Mouse (Mus musculus): Measurements from ENCODE around the gene Srcin1.

Gene Srcin1

DNA sequence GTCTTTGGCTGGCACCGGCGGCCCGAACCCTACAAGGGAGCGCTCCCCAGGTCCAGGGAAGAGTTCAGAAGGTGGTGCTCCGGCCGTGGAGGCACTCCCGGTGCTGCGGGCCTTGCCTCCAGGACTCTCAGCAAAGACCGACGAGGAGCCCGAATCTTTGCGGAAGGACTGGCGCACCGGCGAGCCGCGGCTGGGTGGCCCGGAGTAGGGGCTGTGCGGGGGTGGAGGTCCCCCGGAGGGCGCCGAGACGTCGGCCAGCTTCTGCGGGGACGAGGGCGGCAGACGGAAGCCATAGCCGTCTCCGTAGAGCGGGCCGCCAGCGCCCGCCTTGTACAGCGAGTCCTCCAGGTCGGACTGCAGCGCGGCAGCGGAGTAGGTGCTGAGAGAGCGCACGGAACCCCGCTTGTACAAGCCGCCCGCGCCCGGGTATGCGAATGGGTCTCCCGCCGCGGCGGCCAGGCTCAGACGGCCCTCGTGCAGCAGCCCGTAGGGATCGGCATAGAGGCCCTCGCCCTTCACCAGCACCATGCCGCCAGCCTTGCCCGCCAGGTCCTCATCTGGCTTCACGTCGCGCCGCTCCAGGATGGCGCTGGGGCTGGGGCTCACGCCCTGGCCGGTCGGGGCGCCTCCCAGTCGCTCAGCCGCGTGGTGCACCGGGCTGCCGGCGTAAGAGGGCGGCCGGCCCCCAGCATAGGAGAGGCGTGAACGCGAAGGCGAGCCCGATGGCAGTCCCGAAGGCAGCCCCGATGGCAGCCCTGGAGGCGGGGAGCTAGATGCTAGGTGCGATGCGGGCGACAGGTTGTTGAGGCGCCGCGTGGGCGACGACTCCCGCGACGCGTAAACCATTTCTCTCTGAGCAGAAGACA is 41.3 kb downstream of the Srcin1 start:
- DNase-seq (ENCODE audit: low read depth, low spot score): no peak

DNA sequence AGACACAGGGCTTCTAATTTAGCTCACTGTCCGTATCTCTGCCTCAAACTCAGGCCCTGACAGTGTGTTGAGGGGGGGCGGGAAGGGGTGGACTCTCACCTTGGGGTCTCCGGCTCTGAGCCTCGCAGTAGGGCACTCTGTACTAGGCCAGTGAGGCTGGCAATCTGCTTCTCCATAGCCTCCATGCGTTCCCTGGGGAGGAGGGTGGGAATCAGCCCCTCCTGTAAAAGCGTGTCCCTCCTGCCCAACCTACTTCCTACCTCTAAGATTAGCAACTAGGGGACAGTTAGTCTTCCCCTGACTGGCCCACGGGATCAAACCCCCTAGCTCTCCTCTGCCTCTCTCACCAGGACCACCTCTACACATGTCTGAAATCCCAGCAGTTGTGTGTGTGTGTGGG is 42.3 kb downstream of the Srcin1 start:
- no peak for DNase-seq (ENCODE audit: low read depth, low spot score)

DNA sequence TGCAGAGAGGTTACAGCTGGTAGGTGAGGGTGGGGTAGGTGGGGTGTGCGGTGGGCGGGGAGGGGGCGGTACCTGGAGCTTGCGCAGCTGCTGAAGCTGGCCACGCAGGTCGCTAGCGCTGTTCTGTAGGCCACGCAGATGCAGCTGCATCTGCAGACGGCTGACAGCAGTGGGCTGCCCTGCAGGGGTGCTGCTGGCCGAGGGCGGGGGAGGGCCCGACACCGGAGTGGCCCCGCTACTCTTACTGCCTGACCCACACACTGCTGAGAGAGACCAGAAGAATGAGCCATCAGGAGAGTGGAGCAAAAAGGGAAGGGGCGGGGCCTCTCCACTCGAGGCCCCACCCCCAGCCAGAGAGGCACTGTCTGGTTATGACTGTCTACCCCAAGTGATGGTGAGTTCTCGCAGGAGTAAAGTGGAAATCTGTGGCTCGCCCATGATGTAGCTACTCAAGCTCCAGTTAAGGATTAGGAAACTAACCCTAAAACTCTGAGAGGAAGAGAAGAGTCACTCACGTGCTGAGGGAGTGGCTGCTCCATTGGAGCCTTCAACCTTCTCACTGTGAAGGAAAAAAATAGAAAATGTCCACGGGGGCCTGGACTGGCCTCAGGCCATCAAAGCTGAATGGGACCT is 42.9 kb downstream of the Srcin1 start:
- DNase-seq (ENCODE audit: low read depth, low spot score): no peak

DNA sequence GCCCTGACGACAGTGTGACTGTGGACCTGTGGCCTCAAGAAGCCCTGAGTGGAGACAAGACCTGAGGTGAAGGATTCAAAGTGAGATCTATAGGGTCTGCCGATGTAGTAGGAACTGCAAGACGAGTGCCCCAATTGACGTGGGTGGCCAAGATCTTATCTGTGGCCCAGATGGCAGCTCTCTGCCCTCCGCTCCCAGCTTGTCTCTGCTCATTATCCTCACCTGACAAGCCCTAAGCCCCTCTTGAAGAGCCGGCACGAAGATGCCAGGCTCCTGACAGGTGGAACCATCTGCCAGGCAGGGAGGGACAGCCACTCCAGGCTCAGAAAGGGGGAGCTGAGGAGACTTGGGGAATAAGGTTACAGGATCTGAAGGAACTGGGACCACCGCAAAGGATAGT is 43.6 kb downstream of the Srcin1 start:
- DNase-seq (ENCODE audit: low read depth, low spot score): no peak

DNA sequence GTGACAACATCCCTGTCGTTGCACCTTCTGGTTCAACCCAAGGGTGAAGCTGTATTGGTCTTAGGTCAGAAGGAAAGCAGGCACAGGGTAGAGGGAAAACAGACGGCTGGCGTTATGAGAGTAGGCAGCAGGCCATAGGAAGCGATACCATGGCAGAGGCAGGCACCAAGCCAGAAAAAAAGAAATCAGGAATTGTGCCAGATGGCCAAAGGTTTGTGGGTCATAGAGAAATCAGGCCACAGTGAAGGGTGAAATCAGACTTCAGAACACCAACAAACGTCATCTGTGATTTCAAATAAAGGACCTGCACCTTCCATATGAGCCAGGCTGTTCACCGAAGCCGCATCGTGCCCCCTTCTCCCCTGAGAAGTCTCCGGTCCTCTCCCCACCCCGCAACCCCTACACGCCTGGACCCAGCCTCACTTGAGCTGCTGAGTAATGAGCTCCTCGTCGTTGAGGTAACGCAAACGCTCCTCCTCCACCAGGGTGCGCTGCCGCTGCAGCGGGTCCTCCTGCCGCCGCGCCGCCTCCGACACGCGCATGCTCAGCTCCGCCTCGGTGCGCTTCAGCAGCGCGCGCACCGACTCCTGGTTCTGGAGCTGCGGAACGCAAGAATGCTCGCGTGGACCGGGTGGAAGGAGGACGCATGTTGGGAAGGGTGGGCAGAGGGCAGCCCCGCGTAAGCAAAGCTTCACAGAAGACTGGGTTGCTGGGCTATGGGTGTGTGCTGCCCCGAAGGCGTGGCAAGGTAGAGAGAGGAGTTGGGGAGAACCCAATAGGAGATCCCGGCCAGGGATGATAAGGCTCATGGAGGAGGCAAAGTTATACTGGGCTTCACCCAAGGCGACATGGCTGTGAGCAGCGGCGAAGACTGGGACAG is 44.4 kb downstream of the Srcin1 start:
- DNase-seq (ENCODE audit: low read depth, low spot score): peak; percentile 34

DNA sequence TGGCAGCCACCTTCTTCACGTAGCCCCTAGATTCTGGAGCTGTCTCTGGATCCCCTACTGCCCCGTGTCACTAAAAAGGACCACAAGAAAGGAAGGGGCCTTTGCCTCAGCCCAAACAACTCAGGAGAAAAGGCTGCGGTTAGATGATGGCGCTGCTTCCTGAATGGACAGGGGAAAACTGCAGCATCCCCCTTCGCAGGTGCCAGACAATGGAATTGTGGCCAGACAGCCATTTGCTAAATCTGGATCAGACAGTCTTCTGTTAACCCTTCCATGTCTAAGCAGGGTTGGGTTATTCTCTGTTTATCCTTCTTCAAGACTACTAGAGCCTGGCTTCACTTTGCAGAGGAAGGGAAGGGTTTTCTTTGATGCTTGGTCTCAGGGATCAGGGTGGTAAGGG is 45.0 kb downstream of the Srcin1 start:
- no peak for DNase-seq (ENCODE audit: low read depth, low spot score)

DNA sequence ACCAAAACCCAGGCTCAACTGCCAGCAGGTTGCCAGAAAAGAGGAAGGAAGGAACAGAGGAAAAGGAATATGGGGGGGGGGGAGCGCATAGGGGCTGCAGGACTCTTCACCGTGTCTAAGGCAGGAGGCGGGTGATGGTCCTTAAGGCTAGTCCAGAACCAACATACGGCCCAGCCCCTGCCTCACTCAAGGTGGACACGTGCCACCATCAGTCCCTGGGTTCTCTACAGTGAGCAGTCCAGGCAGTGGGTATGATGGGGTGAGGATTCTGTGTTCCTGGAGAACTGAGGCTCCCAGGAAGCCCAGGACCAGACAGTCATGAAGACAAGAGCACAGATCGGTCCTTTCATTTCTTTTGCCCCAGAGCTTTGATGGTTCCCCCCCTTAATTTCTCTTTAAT is 45.9 kb downstream of the Srcin1 start:
- no peak for DNase-seq (ENCODE audit: low read depth, low spot score)

DNA sequence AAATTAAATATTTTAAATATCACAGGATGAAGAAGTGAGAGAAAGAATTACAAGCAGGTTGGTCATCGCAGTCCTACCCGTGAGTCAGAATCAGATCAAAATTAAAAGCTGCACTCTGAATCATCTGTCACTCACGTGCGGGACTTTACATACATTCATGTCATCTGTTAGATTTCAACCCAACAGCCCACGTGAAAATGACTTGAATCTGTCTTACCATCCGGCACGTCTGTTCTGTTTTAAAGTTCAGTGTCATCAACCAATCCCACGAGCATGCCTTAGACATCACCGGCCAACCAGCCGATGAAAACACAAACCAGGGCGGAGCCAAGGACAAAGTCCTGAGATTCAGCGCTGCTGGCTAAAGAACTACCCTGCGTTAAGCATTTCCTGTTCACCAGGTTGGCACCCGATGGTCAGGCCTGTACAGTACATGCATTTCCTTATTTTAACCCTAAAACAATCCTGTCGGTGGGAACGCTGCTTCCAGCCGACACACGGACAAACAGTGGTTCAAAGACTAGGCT is 47.6 kb downstream of the Srcin1 start:
- DNase-seq (ENCODE audit: low read depth, low spot score): no peak

DNA sequence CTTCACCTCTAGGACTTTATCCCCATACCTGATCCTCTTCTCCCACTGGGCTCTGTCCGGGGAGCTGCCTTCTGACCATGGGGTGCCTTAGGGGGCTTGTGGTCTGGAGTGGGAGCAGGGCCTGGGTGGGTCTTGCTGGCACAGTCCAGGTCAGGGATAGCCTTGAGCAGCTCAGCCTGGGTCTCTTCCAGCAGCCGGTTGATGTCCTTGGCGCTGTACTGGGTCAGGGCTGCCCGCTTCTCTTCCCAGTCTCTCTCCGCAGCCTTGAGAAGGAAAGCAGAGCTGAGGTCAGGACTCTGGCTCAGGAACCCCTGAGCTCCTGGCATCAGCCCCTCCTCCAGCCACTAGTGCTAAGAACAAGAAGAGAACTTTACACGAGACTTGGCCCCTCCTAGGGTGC is 50.7 kb downstream of the Srcin1 start:
- no peak for DNase-seq (ENCODE audit: low read depth, low spot score)

DNA sequence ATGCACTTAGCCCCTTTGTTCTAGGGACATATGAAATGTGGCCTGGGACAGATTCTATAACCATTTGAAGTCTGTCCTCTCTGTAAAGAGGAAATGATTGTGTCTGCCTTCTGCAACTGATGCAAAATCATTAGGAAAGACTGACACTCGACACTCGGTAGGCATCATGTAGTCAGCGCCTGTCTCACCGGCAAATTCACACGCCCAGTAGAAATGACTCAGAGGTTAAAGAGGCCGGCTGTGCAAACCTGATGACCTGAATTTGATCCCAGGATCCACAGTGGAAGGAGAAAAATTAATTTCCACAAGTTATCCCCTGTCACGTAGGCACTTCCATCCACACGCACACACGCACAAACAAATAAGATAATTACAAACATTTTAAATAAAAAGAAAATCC is 51.7 kb downstream of the Srcin1 start:
- no peak for DNase-seq (ENCODE audit: low read depth, low spot score)

DNA sequence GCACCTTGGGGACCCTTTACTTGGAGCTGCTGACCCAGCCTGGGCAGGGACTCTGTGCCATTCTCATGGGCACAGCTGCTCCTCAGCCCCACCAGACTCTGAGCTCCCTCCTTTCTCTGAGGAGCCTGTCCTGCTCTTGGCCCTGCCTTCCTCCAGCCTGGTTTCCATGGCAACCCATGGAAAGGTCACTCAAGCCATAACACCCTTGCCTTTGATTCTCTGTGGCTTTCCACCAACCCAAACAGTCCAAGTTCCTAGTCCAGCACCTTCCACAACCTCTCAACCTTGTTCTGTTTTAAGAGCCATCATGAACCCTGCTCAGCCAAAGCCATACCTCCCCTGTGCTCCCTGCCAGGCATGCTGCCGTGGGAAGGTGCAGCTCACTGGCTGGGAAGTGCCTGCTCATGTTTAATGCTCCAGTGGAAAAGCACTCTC is 52.1 kb downstream of the Srcin1 start:
- no peak for DNase-seq (ENCODE audit: low read depth, low spot score)

DNA sequence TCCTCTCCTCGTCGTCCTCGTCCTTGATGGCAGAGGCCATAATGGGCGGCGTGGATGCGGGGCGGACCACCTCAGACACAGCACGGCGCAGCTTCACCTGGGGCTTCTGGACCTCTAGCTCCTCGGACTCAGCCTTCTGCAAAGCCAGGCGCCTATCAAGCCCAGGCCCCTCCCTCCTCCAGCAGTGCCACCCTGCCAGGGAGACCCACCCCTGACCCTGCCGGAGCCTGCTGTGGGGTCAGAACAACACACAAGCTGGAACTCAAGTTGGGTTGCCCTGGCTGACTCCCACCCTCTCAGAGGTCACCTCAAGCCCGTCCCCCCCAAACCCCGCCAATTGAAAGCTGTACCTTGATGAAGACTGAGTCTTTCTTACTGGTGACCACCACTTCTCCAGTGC is 52.9 kb downstream of the Srcin1 start:
- DNase-seq (ENCODE audit: low read depth, low spot score): no peak

DNA sequence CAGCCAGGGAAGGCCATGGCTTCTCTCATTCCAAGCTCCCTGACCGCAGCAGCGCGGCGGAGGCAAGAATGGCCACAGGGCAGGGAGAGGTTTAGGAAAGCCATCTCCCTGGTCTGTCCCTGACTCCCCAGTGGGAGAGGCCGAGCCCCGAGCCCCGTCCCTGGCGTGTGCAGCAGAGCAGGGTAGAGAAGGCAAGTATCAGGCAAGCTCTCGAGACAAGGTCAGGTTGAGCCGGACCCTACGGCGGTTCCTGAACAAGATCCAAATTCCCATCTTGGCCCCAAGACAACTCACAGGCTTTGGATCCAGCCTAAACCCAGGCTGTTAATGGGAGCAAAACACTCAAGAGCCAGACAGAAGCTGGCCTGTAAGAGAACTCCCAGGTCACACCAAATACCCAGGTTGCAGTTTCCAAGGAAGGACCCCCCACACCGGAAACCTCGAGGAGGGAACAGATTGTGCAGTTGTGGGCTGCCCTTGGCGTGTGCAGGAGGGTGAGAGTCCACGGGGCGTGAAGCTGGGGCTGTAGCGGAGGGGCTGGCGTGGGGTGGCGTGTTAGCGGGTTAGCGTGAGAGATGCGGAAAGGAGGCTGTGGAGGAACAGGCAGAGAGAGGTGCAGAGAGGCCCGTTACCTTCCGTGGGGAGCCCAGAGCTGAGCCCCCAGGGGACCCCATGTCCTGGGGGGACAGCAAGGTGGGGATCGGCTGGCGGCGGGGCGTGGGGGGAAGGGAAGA is 54.1 kb downstream of the Srcin1 start:
- no peak for DNase-seq (ENCODE audit: low read depth, low spot score)

DNA sequence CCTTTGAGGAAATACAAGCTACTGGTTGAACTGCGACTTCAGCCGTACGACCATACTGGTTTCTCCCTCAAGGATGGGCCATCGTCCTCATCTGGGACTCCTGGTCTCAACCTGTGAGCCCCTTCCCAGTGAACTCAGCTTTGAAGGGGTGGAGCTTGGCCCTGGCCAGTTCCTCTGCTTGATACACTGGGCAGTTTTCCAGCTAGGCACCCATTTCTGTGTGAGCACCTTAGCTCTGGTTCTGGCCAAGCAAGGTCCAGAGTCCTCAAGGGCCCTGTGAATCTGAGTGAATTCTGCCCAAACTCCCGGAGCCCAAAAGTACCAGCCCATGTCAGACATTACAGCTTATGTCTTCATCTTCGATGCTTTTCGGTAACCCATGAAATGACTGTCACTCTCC is 55.4 kb downstream of the Srcin1 start:
- DNase-seq (ENCODE audit: low read depth, low spot score): no peak

DNA sequence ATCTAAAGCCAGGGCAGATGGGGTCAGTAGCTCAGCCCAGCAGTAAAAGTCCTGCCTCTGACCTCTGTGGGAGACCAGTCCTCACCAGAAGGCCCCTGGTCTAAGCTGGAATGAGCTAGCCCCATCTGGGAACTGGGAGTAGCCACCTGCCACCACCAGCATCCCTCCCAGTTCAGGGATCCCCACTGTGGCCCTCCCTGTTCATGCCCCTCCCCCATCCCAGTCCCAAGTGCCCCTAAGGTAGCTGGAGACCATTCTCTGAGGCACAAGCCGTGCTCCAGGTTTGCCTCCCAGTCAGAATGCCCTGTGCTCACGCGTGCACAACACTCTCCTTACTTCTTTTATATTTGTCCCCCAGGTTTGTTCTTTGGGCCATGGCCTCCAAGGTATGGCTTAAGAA is 62.9 kb downstream of the Srcin1 start:
- no peak for DNase-seq (ENCODE audit: low read depth, low spot score)

DNA sequence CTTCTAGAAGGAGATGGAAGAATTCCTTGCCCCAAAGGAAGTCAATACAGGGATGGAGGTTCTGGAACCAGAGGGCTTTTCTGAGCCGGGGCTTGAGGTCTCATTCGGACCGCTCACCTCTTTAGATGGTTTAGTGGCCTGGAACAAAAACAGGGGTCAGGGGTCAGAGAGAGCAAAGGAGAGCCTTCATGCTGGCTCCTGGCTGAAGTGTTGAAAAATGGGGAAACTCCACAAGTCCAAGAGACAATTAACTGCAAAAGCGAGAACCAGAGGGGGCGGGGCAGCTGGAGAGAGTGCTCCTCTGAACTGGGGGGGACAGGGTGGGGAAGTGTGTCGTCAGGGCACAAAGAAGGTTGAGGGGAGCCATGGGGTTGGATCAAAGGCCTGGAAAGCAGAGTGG is 63.5 kb downstream of the Srcin1 start:
- DNase-seq (ENCODE audit: low read depth, low spot score): no peak

DNA sequence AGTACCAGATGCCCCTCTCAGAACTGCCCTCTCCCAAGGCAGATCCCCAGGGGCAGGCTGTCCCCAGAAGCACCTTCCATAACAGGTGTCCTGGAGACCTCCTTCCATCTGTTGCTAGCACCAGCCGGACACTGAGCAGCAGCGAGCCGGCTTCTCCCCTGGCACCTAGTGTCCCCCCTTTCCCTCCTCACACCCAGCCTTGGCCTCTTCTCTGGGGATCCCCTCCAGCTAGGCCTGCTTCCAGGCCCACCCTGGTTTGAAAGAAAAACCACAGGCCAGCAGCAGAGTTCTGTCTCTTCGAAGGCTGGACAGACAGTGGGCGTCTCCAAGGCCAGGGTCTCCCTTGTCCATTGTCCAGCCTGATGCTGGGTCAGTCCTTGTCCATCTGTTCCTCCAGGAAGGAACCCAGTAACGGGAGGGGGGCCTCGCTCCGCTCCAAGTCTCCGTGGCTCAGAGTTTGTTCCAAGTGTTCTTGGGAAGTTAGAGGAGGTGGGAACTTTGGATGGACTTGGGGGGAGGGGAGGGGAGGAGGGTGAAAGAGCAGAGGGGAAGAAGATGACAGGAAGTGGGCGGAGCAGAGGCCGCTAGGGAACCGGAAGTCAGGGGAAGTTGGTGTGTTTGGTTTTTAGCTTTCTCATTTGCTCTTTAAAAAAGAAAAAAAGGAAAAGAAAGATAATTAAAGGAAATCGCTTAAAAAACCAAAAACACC is 64.2 kb downstream of the Srcin1 start:
- no peak for DNase-seq (ENCODE audit: low read depth, low spot score)

DNA sequence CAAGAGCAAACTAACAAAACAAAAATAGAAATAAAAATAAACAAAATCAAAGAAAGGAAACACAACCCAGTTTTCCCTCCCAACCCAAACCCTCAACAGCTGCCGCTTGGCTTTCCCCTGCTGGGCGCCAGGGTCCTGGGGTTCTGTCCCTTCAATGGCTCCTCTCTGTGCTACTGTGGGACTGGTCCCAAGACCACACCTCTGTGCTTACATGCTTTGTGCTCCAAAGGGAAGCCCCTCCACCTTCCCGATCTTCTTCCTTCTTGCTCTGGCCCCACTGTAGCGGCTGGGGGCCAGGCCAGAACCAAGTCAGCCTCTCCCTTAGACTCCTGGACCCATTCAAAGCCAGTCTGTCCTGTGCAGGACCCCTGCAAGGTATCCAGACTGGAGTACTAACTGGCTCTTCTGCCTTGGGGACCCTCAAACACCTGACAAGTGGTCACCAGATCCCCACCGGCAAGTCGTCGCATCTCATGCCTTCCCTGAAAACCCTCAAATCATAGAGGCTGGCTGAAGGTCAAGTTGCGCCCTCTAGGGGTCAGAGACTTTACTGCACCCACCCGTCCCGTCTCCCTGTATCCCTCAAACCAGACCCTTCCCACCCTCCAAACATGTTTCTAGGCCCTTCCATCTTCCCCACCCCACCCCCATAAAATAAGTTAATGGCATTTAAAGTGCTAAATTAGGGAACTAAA is 64.9 kb downstream of the Srcin1 start:
- peak; percentile 54 for DNase-seq (ENCODE audit: low read depth, low spot score)

DNA sequence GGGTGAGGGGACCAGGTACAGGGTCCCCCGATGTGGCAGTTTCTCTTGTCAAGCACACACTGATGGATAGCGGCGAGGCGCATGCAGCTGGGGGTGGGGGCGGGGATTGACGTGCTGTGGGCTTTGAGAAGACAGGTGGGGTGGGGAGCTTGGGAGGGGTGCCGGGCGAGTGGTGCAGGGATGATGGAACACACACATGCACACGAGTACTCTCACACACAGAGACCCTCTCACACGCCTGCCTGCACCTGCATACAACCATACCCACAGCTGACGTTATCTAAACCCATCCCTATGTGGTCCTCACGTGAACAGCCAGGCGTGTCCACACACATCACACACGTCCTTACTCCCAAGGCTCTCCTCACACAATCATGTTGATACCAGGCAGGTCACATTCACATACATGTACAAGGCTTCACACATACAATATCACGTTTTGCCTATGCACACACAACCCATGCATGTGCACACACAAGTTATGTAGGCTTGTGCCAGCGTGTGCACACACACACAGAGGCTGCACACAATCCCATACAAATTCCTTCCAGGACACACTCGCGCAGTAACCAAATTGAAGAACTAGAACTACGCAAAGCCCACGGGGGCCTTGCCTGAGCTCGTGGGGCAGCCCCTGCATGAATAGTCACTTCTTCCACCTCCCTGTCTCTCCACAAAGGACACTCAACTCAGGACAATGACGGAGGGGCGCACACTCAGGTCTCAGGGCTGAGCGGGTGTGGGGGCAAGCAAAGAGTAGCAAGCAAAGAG is 66.1 kb downstream of the Srcin1 start:
- DNase-seq (ENCODE audit: low read depth, low spot score): no peak
